Mouse (Mus musculus) brown adipose tissue, adult 24 weeks (tissue): Measurements from ENCODE around the gene Slc7a14. TPM values are rescaled to one million over a fixed set of nuclear protein-coding genes. Genes with fewer than 3 reads are reported as not detected.

ENCODE experiments used
- H3K27ac ChIP-seq: fragments of 200-500 bp; replicated peaks from 2 replicates; pipeline ENCODE4 v1.5.1; 2012; ENCODE audit warnings: low read depth, mild to moderate bottlenecking, low read length
- H3K4me1 ChIP-seq: fragments of 200-500 bp; 2 replicates; pipeline ENCODE4 v1.6.1; 2012; ENCODE audit warnings: low read length, mixed read lengths; ENCODE audit not compliant: control insufficient read depth, insufficient read depth, insufficient read length
- H3K4me3 ChIP-seq: fragments of 200-500 bp; 2 replicates; pipeline ENCODE4 v1.5.1; 2012; ENCODE audit warnings: low read depth, mild to moderate bottlenecking, low read length, moderate library complexity; ENCODE audit not compliant: insufficient read depth
- polyA plus RNA-seq: library from polyadenylated mRNA; stranded (reverse); fragments of >200 nt; gene quantifications from 2 replicates; pipeline ENCODE4 v1.2.4, GENCODE M21; 2012; ENCODE audit not compliant: missing spikeins, insufficient read depth, insufficient read length

The Slc7a14 gene
- polyA plus RNA-seq, 1 experiment, result not detected

DNA sequence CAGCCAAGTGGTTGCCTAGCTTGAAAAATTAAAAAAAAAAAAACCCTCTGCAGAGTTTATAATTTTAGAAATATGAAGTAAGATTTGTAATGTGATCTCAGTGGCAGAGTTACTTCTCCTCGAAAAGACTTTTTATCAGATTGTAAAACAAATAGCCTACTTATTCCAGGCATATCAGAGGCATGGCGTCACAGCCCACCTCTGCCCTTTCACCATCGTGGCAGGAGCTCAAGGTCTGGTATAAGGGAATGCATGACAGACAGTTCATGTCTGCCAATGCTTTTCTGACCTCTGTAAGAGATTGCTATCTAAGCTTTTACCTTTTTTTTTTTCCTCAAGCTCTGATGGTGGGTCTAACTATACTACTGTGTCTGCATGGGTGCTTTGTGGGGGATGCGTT, 102.1 kb downstream of the Slc7a14 start:
- Histone ChIP-seq H3K4me3 (no peak overlapping the region), H3K27ac (no peak overlapping the region), H3K4me1 (no peaks in the 10 kb centered on the region; the same call in 1 of the 2 replicates)

DNA sequence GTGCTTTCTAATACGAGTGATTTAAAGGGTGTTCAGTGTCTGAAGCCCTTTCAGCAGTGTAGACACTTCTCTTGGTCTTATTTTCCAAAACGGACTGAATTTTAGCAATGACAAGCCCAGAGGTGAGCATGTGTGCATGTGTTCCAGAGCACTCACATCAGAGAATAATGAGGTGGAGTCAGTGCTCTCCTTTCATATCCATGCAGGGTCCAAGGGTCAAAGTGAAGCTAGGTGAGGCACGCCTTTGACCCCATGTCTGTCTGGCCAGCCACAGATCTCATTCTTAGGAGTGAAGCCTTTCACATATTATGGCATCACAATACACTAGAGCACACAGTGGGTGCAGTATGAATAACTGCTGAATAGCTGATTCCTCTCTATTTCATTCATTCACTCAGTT, 105.0 kb downstream of the Slc7a14 start:
- H3K4me3 ChIP-seq, result no peak overlapping the region
- no peak overlapping the region for H3K27ac ChIP-seq
- H3K4me1 ChIP-seq, result no peaks in the 10 kb centered on the region; the same call in 1 of the 2 replicates

DNA sequence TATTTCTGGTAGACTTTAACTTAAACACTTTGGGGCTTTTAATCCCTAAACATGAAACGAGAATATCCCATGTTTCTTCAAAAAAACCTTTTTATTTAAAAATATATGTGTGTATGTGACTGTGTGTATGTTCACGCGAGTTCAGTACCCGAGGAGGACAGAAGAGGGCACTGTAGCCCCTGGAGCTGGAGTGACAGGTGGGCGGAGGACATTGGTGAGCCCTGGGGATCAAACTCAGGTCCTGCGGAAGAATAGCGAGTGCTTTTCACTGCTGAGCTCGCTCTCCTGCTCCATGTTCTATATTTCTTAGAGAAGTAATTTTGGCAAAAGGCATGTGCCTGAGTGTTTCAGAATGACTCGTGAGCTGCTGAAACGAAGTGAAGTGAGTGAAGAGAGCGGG, 106.2 kb downstream of the Slc7a14 start:
- H3K27ac ChIP-seq, result no peak overlapping the region
- no peaks in the 10 kb centered on the region; the same call in 1 of the 2 replicates for H3K4me1 ChIP-seq
- H3K4me3 ChIP-seq, result no peak overlapping the region

DNA sequence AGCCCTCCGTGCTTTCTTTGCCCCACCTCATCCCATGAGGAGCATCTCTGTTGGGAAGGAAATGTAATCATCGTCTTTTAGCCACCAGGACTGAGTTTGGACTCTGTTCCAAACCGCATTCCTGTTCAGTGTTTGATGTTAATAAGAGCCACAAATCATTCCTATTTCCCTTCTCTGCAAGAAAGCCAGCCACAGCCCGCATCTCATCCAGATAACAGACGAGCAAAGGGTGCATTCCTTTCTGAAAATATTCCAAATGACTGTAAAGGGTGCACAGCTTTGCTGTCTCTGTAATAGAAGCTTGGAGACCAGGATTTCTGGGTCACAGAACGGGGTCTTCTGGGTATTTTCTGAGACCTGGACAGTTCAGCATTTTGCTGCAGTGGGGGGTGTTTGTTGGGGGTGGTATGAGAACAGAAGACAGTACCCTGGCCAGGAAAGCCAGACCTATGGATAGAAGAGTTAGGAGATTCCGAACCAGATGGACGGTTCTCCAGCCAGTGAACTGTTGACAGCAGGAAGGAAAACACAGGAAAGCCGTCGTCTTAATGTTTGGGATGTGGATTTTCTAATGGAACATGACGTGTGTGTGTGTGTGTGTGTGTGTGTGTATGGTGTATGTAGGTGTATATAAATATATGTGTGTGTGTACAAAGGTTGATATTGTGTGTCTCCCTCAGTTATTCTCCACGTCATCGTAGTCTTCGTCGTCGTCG, 110.9 kb downstream of the Slc7a14 start:
- Histone ChIP-seq H3K27ac (no peak overlapping the region), H3K4me3 (no peak overlapping the region), H3K4me1 (no peaks in the 10 kb centered on the region)

DNA sequence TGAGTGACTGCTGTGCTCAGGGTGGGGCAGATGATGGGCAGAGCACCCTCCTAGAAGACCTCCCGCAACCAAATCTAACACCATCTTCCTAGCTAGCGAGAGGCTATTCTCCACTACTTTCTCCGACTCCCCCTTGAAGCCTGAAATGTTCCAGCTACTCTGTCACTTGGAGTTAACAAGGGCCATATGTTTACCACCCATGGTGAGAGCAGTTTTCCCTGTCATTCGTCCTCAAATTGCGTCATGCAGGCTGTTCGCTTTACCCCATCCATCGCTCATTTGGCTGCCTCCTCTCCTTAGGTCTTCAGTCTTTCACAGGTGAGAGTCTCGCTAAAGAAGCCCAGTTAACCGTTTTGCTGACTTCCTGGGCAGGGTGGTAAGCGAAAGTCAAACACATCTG, 118.8 kb downstream of the Slc7a14 start:
- Histone ChIP-seq H3K4me1 (no peaks in the 10 kb centered on the region), H3K4me3 (no peak overlapping the region), H3K27ac (no peak overlapping the region)

DNA sequence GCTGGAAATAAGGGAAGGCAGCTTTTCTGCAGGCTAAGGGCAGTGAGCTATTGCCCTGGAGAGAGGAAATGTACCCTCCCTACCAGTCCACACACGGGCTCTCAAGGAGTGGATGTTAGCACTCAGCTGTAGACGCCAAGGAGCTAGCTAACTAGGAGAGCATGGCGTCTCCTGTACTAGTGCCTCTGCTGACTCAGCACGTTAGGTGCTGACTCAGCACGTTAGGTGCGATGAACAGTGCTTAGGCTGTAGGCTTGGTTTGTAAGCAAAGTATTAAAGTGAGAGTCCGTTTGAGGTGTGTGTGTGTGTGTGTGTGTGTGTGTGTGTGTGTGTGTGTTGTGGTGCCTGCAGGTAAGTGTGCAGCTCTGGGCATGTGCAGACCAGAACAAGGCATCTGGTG, 119.8 kb downstream of the Slc7a14 start:
- Histone ChIP-seq H3K4me3 (no peak overlapping the region), H3K27ac (no peak overlapping the region), H3K4me1 (no peaks in the 10 kb centered on the region)

DNA sequence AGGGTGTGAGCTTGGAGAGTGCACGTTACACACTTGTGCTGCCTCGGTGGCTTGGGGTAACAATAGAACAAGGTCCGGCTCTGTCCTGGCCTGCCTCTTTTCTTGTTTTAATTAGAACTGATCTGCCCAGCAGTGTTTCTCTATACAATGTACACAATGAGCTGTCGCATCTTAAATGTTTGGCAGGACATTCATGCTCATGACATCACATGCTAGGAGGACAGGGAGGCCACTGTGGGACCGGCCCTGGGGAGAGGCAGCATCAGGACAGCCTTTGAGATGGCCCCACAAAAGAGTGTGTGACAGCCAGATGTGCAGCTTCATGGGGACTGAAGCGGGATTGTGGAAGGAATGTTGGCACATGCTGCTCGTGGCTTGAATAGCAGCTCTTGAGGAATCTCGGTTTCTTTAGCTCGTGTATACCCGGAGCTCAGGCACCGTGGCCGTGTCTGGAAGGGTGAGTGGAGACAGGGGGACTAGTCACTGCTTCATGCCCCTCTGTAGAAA, 143.8 kb downstream of the Slc7a14 start:
- no peak overlapping the region for H3K27ac ChIP-seq
- no peak overlapping the region for H3K4me3 ChIP-seq
- no peaks in the 10 kb centered on the region for H3K4me1 ChIP-seq

DNA sequence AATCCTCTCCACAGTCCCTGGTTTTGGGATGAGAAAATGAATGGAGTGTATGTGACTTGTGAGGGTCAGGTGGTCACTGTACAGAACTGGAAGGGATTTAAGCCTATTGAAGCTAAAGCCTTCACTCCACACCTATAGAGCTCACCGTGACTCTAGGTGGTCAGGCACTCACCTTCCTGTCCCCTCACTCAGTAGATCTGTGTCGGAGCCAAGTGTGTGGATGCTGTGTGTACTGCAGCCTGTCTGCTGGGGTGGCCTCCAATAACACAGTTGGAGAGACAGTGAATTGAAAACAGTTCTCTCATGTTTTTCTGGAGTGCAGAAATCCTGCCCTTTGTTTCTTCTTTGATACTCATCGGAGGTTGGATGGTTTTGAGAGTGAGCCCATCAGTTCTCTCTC, 144.4 kb downstream of the Slc7a14 start:
- Histone ChIP-seq H3K4me1 (no peaks in the 10 kb centered on the region), H3K4me3 (no peak overlapping the region), H3K27ac (no peak overlapping the region)

DNA sequence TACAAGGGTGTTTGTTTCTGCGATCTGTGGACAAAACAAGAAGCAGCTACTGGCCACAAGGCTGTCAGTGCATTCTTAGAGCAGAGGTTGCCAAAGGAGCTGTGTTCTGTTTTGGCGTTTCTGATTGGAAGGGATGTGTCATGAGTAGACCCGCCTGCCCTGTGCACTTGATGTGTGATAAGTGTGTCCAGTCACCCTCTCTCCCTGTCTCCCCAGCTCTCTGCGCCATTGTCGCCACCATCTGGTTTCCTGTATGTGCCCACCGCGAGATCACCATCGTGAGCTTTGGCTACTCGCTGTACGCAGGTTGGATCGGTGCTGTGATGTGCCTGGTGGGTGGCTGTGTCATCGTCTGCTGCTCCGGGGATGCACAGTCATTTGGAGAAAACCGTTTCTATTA, 147.3 kb downstream of the Slc7a14 start:
- Histone ChIP-seq H3K4me1 (no peaks in the 10 kb centered on the region), H3K4me3 (no peak overlapping the region), H3K27ac (no peak overlapping the region)

DNA sequence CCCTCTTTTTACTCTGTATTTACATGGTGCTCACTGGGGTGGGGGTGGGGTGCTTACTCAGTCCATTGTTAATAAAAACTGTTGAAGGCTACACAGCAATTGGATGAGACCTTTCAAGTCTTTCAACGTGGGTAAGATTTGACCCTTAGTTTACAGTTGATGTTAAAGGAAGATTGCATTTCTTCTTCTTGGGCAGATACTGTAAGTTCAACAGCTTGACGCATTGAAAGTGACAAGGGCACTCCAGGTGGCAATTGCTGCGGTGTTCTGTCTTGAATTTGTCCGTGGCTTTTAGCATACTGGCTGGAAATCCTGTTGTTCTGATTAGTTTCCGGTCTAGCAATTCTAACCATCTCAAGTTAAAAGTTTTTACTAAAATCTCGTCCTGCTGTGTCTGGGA, 148.8 kb downstream of the Slc7a14 start:
- no peaks in the 10 kb centered on the region for H3K4me1 ChIP-seq
- no peak overlapping the region for H3K27ac ChIP-seq
- no peak overlapping the region for H3K4me3 ChIP-seq

DNA sequence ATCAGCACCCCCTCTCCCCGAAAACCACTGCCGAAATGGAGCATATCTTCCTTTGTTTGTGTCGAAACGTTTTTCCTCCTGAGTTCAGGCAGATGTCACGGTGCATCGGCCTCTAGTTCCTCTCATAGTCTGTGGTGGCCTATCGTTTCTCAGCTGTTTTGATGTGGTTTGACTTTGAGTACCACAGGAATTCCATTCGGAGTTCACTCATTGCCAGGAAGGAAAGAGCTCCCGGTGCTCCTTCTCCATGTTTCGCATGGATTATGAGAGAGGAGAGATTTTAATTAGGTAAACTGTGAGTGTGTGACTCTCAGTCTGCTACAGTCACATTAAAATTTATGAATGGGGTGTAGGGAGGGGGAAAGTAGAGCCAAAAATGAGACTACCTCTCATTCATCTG, 150.1 kb downstream of the Slc7a14 start:
- Histone ChIP-seq H3K4me3 (no peak overlapping the region), H3K4me1 (no peaks in the 10 kb centered on the region), H3K27ac (no peak overlapping the region)

DNA sequence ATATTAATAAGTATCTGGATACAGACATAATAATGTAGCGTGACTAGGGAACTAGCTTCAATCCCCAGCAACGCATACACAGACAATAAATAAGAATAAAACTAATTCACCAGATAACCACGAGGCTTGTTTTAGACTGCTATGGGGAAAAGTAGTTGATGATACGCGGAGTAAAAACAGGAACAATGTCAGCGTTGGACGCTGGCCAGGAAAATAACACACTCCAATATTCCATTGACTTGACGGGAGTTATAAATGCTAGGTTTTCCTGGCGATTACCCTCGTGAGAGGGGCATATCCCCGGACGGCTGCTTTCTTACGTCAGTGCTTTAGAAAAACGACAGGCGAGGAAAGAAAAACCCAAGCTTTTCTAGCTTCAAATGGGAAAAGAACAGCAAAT, 152.4 kb downstream of the Slc7a14 start:
- Histone ChIP-seq H3K4me1 (no peaks in the 10 kb centered on the region), H3K27ac (no peak overlapping the region), H3K4me3 (no peak overlapping the region)

DNA sequence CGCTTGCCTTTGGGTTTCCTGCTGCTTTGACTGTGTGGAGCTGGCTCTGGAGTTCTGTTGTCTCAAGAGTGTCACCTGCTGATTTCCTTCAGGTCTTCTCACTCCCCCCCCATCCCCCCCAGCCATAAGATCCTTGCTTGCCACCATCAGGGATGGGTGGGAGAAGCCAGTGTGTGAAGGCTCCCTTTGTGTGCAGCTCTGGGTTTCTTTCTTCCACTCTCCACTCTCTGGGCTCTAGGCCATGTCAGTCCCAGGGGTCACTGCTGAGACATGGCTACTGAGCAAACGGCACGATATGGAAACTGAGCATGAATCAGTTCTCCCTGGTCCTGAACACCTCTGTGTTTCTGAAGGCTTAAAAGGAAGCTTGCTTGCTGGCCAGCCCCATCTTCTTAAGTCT, 154.1 kb downstream of the Slc7a14 start:
- no peaks in the 10 kb centered on the region for H3K4me1 ChIP-seq
- no peak overlapping the region for H3K27ac ChIP-seq
- H3K4me3 ChIP-seq, result no peak overlapping the region

Other genes starting within 250 kb of the Slc7a14 start
- gene Skil, start 215.3 kb downstream of the Slc7a14 start, polyA plus RNA-seq, result 18.4 and 21.4 TPM in 2 replicates
- not detected in 2 replicates for gene Cldn11, start 160.5 kb downstream of the Slc7a14 start, polyA plus RNA-seq